Mouse (Mus musculus): ENCODE measurements at regions not wholly inside any gene's neighbourhood (a gene's known extent, or its start where the extent isn't known, plus 50 kb on each side); places are given as distances from the start of the nearest gene placed in this dataset.

DNA sequence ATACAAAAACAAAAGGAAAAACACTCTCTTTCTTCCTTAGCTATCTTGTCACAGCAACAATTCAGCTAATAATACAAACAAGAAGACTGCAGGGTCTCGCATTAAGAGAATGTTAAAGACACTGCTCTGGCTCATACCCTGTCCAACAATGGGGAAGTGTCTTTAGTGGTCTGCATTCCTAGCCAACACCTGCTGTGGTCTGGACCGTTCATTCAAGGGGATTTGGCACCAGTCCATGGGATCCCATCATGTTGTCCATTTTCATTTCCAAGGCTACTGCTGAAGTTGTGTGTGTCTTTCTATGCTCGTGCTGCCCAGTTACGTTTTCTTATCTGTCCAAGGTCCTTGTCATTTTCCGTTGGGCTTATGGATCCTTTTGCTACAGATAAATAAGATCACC, 183.7 kb upstream of the Gria1 start:
- ATAC-seq = no peak
- no peaks in the 10 kb centered on the region; the same call in 1 of the 2 replicates for H3K27me3 ChIP-seq (replicated peaks; ENCODE audit: control insufficient read depth, insufficient read depth, low read length)
- H3K4me1 ChIP-seq (ENCODE audit: control insufficient read depth, insufficient read depth, low read depth, low read length) = no peaks in the 10 kb centered on the region
- WGBS = 62% methylated on average over 5 of the region's 5 CpGs
- no peak overlapping the region for H3K4me2 ChIP-seq (ENCODE audit: low read length)
- H3K9ac ChIP-seq (ENCODE audit: low read depth, low read length) = no peak overlapping the region
- H3K27ac ChIP-seq (ENCODE audit: low read depth, low read length) = no peak overlapping the region
- no peak overlapping the region for H3K4me3 ChIP-seq (ENCODE audit: low read length)
- no peaks in the 10 kb centered on the region for H3K9me3 ChIP-seq (ENCODE audit: control insufficient read depth, low read length)
- no peaks in the 10 kb centered on the region for H3K36me3 ChIP-seq (ENCODE audit: control insufficient read depth, insufficient read depth, low read length)

DNA sequence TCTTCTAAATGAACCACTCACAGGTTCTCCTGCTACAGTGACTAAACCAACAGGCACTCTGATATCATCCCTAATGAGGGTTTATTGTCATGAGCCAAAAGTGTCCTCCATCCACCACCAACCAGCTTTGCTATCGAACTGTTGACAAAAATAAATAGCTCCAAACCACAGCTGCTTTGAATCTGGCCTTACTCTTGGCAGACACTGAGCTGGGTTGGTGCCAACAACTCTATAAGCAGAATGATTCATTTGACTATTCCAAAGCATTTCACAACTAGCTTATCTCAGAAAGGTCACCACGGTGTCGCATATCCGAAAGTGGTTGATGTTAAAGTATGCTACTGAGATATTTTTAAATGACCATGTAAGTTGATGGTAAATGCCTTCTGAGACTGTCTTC, 148.5 kb upstream of the Gria1 start:
- WGBS = 68% methylated on average over 4 of the region's 4 CpGs
- no peaks in the 10 kb centered on the region for H3K36me3 ChIP-seq (ENCODE audit: control insufficient read depth, insufficient read depth, low read length)
- no peaks in the 10 kb centered on the region for H3K27me3 ChIP-seq (replicated peaks; ENCODE audit: control insufficient read depth, insufficient read depth, low read length)
- H3K4me2 ChIP-seq (ENCODE audit: low read length) = no peak overlapping the region
- no peak overlapping the region for H3K9ac ChIP-seq (ENCODE audit: low read depth, low read length)
- no peak overlapping the region for H3K4me3 ChIP-seq (ENCODE audit: low read length)
- ATAC-seq = no peak
- H3K9me3 ChIP-seq (ENCODE audit: control insufficient read depth, low read length) = no peaks in the 10 kb centered on the region
- no peaks in the 10 kb centered on the region for H3K4me1 ChIP-seq (ENCODE audit: control insufficient read depth, insufficient read depth, low read depth, low read length)
- no peak overlapping the region for H3K27ac ChIP-seq (ENCODE audit: low read depth, low read length)

DNA sequence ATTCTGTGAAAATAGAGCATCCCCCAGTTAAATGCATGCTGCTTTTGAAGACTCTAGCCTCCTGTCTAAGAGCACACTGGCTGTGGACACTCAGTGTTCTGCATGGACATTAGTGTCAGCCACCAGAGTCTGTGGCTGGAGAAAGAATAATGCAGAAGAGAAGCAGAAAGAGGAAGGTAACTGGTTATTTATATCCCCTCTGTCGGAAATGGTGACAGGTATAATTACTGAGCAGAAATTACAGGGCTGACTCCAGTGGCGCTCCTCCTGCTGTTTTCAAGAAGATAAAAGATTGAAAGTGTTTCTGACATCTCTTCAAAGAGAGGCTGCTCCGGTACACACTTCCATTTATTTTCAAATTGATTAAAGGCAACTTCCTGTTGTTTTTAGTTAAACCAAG, 139.5 kb upstream of the Gria1 start:
- 38% methylated on average over 3 of the region's 3 CpGs for WGBS
- H3K4me3 ChIP-seq (ENCODE audit: low read length) = no peak overlapping the region
- H3K9me3 ChIP-seq (ENCODE audit: control insufficient read depth, low read length) = no peaks in the 10 kb centered on the region
- H3K27ac ChIP-seq (ENCODE audit: low read depth, low read length) = no peak overlapping the region
- no peaks in the 10 kb centered on the region for H3K27me3 ChIP-seq (replicated peaks; ENCODE audit: control insufficient read depth, insufficient read depth, low read length)
- H3K36me3 ChIP-seq (ENCODE audit: control insufficient read depth, insufficient read depth, low read length) = no peaks in the 10 kb centered on the region
- ATAC-seq = no peak
- no peaks in the 10 kb centered on the region for H3K4me1 ChIP-seq (ENCODE audit: control insufficient read depth, insufficient read depth, low read depth, low read length)
- no peak overlapping the region for H3K4me2 ChIP-seq (ENCODE audit: low read length)
- H3K9ac ChIP-seq (ENCODE audit: low read depth, low read length) = no peak overlapping the region

DNA sequence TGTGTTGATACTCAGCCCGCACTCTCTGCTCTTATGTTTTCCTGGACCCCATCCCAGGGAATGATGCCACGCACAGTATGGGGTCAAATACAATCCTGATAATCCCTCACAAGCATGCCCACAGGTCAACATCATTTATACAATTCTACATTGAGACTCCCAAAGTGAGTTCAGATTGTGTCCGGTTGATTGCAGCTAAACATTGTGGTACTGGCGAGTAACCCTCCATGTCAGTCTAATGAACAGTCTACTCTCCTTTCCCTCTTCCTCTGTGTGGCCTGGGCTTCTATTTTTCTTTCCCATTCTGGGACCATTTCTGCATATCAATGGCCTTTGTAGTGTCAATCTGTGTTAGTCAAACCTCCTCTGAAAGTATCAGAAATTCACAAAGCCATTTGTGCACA, 112.6 kb upstream of the Gria1 start:
- no peak overlapping the region for H3K4me3 ChIP-seq (ENCODE audit: low read length)
- no peak; the same call in 1 of the 2 replicates for ATAC-seq
- no peak overlapping the region for H3K4me2 ChIP-seq (ENCODE audit: low read length)
- H3K27ac ChIP-seq (ENCODE audit: low read depth, low read length) = no peak overlapping the region
- H3K9me3 ChIP-seq (ENCODE audit: control insufficient read depth, low read length) = no peaks in the 10 kb centered on the region
- H3K4me1 ChIP-seq (ENCODE audit: control insufficient read depth, insufficient read depth, low read depth, low read length) = no peaks in the 10 kb centered on the region; the same call in 1 of the 2 replicates
- H3K9ac ChIP-seq (ENCODE audit: low read depth, low read length) = no peak overlapping the region
- no peaks in the 10 kb centered on the region for H3K27me3 ChIP-seq (replicated peaks; ENCODE audit: control insufficient read depth, insufficient read depth, low read length)
- WGBS = 35% methylated on average over 4 of the region's 4 CpGs
- no peaks in the 10 kb centered on the region for H3K36me3 ChIP-seq (ENCODE audit: control insufficient read depth, insufficient read depth, low read length)

DNA sequence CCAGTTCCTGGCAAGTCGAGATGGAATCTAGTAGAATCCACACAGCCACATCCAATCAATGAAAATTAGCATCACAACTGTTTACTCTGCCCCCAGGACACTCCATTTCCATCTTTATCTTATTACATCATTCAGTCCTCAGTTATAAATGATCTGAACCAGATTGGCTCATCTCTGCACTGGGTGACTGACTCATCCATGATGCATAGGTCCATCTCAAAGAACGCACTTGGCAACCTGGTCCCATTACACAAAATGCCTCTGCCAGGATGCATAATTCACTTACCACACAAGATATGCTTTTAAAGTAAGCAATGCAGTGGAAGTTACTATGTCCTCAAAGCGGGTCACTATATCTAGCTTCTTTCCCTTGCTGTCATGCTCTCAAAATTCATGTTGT, 110.0 kb upstream of the Gria1 start:
- Histone ChIP-seq H3K36me3 (ENCODE audit: control insufficient read depth, insufficient read depth, low read length) (no peaks in the 10 kb centered on the region), H3K4me2 (ENCODE audit: low read length) (no peak overlapping the region), H3K9ac (ENCODE audit: low read depth, low read length) (no peak overlapping the region), H3K4me1 (ENCODE audit: control insufficient read depth, insufficient read depth, low read depth, low read length) (no peaks in the 10 kb centered on the region; the same call in 1 of the 2 replicates), H3K27me3 (replicated peaks; ENCODE audit: control insufficient read depth, insufficient read depth, low read length) (no peaks in the 10 kb centered on the region), H3K27ac (ENCODE audit: low read depth, low read length) (no peak overlapping the region), H3K9me3 (ENCODE audit: control insufficient read depth, low read length) (no peaks in the 10 kb centered on the region), H3K4me3 (ENCODE audit: low read length) (no peak overlapping the region)
- ATAC-seq = no peak
- WGBS = 82% methylated on average over 3 of the region's 3 CpGs

- WGBS = 74% methylated on average over 7 of the region's 7 CpGs
- H3K36me3 ChIP-seq (ENCODE audit: control insufficient read depth, insufficient read depth, low read length) = no peaks in the 10 kb centered on the region
- H3K9ac ChIP-seq (ENCODE audit: low read depth, low read length) = no peak overlapping the region
- no peaks in the 10 kb centered on the region for H3K27me3 ChIP-seq (replicated peaks; ENCODE audit: control insufficient read depth, insufficient read depth, low read length)
- no peaks in the 10 kb centered on the region for H3K9me3 ChIP-seq (ENCODE audit: control insufficient read depth, low read length)
- no peak overlapping the region for H3K4me2 ChIP-seq (ENCODE audit: low read length)
- peak; percentile 73 for ATAC-seq
- H3K4me3 ChIP-seq (ENCODE audit: low read length) = no peak overlapping the region
- H3K27ac ChIP-seq (ENCODE audit: low read depth, low read length) = no peak overlapping the region
- H3K4me1 ChIP-seq (ENCODE audit: control insufficient read depth, insufficient read depth, low read depth, low read length) = no peaks in the 10 kb centered on the region
These were observed 85.8 kb upstream of the Gria1 start for GRCm38 (mm10) chr11:56925368-56925896.

- no peaks in the 10 kb centered on the region for H3K4me1 ChIP-seq (ENCODE audit: control insufficient read depth, insufficient read depth, low read depth, low read length)
- no peak overlapping the region for H3K9ac ChIP-seq (ENCODE audit: low read depth, low read length)
- WGBS = 66% methylated on average over 7 of the region's 7 CpGs
- no peaks in the 10 kb centered on the region for H3K9me3 ChIP-seq (ENCODE audit: control insufficient read depth, low read length)
- ATAC-seq = no peak
- no peak overlapping the region for H3K4me2 ChIP-seq (ENCODE audit: low read length)
- H3K36me3 ChIP-seq (ENCODE audit: control insufficient read depth, insufficient read depth, low read length) = no peaks in the 10 kb centered on the region
- H3K27me3 ChIP-seq (replicated peaks; ENCODE audit: control insufficient read depth, insufficient read depth, low read length) = no peaks in the 10 kb centered on the region
- H3K27ac ChIP-seq (ENCODE audit: low read depth, low read length) = no peak overlapping the region
- H3K4me3 ChIP-seq (ENCODE audit: low read length) = no peak overlapping the region
These were observed 78.4 kb upstream of the Gria1 start for GRCm38 (mm10) chr11:56932766-56933165.

- H3K9ac ChIP-seq (ENCODE audit: low read depth, low read length) = no peak overlapping the region
- H3K27me3 ChIP-seq (replicated peaks; ENCODE audit: control insufficient read depth, insufficient read depth, low read length) = no peaks in the 10 kb centered on the region
- no peak for ATAC-seq
- H3K4me2 ChIP-seq (ENCODE audit: low read length) = no peak overlapping the region
- no peaks in the 10 kb centered on the region for H3K36me3 ChIP-seq (ENCODE audit: control insufficient read depth, insufficient read depth, low read length)
- H3K27ac ChIP-seq (ENCODE audit: low read depth, low read length) = no peak overlapping the region
- H3K4me1 ChIP-seq (ENCODE audit: control insufficient read depth, insufficient read depth, low read depth, low read length) = no peaks in the 10 kb centered on the region
- no peak overlapping the region for H3K4me3 ChIP-seq (ENCODE audit: low read length)
- no peaks in the 10 kb centered on the region for H3K9me3 ChIP-seq (ENCODE audit: control insufficient read depth, low read length)
- WGBS = 73% methylated on average over 2 of the region's 2 CpGs
These were observed 58.8 kb upstream of the Gria1 start for GRCm38 (mm10) chr11:56952357-56952756.

DNA sequence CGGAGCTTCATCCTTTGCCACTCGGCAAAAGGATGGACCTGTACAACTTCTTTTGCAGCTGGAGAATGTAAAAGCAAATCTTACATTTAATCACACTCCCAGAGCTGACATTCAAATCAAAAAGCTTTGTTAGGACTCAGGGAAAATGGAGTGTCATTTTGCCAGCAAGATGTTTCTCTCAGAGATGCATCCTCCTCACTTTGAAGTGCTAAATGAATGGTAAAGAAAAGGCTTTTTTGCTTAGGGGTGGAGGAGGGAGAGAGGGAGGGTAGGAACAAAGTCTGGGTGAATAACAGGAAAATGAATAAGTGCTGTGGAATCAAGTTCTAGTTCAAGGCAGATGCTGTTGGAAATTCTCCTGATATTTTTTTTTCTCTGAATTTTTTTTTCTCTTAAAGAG, 53.4 kb upstream of the Gria1 start:
- no peaks in the 10 kb centered on the region for H3K27me3 ChIP-seq (replicated peaks; ENCODE audit: control insufficient read depth, insufficient read depth, low read length)
- no peak overlapping the region for H3K27ac ChIP-seq (ENCODE audit: low read depth, low read length)
- H3K4me2 ChIP-seq (ENCODE audit: low read length) = no peak overlapping the region
- no peak overlapping the region for H3K9ac ChIP-seq (ENCODE audit: low read depth, low read length)
- no peak for ATAC-seq
- no peaks in the 10 kb centered on the region for H3K36me3 ChIP-seq (ENCODE audit: control insufficient read depth, insufficient read depth, low read length)
- H3K4me1 ChIP-seq (ENCODE audit: control insufficient read depth, insufficient read depth, low read depth, low read length) = no peaks in the 10 kb centered on the region
- 85% methylated on average over 2 of the region's 2 CpGs for WGBS
- no peak overlapping the region for H3K4me3 ChIP-seq (ENCODE audit: low read length)
- no peaks in the 10 kb centered on the region for H3K9me3 ChIP-seq (ENCODE audit: control insufficient read depth, low read length)

Measured in hindbrain, embryonic 16.5 days (tissue).